Mouse (Mus musculus): ENCODE results near the gene Tcf21. TPM values are rescaled to one million over a fixed set of nuclear protein-coding genes. Genes with fewer than 3 reads are reported as not detected.

Gene Tcf21
- 51.1 and 60.3 TPM in 2 replicates for polyA plus RNA-seq (2012; rRNA removed)

DNA sequence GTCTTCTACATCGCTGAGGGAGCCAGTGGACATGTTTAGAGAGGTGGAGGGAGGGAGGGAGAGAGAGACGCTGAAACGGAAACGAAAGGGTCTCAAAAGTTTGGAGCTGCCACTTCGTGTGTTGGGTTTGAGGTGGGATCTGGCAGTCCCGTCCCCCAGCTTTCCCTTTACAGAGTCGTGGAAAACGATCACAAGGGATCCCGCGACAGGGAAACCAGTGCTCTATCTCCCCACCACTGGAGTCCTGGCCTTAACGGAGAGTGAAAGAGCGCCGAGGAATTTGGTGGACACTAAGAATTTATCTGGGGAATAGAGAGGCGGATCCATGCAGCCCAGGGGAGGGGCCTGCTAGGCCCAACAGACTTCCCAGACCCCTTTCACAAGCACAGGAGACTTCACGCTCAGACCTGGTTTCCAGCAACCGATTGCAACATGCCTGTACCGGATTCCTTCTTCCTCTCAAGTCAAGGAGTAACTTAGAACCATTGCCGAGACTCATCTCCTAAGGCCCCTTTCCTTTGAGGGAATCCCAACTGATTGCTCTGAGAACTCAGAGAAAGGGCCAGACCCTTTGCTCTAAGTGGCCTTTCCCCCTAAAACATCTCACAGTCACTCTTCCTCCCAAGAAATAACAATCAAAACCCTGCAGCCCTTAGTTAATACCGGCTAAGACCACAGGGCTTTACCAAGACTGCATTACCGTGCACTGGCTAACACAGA, at the start of gene Tcf21:
Gene Tcf21, minus strand, starts transcription at position 304 of the 720 bp plus-strand sequence.
- no peak for DNase-seq (ENCODE audit: low read depth, low spot score)
- WGBS, result 14% methylated on average over 20 of the region's 20 CpGs

DNA sequence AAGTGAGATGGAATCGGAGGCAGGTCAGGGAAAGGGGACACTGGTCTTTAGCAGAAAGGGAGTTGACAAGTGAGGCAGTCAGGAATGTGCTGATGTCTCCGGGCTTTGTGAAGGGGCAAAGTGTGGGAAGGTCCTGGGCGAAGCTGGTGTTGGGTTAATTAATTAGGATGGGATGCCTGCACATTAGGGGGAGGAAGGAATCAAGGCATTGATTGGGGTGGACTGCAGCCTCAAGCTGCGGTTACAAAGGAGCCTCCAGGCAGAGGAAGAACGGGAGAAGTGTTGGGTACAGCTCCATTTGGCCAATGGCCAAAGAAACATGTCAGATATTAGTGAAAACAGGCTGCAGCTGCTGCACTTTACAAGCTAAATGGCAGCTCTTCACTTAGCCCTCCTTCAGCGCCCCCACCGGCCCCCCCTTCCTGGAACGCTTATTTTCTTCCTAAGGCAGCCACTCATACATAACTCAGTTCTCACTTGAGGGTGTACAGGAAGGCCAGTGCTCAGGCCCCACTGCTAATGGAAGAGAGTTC, 48.5 kb upstream of the Tcf21 start:
- 42% methylated on average over 8 of the region's 8 CpGs for WGBS
- no peak for DNase-seq (ENCODE audit: low read depth, low spot score)

DNA sequence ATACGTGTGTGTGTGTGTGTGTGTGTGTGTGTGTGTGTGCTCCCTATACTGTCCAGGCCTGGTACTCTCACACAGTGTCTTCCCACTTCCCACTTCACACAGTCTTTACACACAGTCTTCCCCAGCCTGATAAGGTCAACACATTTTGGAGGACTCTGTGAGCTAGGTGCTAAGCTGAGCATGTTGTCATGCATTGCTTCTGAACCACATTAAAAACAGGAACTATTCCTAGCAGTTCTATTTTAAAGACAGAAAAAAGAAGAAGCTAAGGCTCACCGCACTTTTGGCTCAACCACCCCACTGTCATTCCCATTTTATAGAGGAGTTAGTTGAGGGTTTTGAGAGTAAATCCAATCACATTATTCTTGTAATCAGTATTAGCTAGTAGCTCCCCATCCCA, 47.2 kb upstream of the Tcf21 start:
- WGBS, result 71% methylated on average over 2 of the region's 2 CpGs

DNA sequence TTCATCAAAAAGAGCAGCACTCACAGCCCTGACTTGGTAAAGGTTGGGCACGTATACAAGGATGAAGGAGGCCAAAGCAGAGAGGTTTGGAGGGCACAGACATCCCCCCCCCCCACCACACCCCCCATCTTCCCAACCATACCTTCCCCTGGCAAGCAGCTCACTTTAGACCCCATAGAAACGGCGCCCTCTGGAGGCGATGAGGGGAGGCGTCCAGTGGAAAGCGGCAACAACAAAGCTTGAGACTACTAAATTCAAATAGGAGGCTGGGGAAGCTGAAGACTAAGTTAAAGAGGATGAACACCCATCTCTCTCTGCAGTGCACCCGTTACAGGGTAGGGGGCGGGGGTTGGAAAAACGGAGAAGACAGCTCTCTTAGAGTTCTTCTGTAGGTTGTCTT, 38.1 kb upstream of the Tcf21 start:
- no peak for DNase-seq (ENCODE audit: low read depth, low spot score)
- WGBS, result 45% methylated on average over 9 of the region's 9 CpGs

More for the DNA sequence above, 47.2 kb upstream of the Tcf21 start:
- no peak for DNase-seq (ENCODE audit: low read depth, low spot score)

DNA sequence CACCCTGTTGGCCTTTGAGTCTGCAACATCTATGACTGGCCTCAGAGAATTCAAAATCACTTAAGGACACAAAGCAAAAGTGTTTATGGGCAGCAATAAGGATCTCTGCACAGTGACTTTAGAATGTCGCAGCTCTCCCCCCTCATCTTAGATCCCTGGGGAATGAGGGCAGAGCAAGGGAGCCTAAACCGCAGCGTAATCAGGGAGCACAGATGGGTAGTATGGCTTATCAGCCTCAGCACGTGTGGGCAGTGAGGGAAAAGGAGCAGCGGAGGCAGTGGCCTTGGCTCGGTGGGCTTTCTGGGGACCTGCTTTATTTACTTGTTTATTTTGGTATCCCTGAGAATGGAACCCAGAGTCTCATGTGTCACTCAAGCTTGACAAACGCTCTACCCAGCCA, 34.4 kb upstream of the Tcf21 start:
- WGBS, result 54% methylated on average over 7 of the region's 7 CpGs

DNA sequence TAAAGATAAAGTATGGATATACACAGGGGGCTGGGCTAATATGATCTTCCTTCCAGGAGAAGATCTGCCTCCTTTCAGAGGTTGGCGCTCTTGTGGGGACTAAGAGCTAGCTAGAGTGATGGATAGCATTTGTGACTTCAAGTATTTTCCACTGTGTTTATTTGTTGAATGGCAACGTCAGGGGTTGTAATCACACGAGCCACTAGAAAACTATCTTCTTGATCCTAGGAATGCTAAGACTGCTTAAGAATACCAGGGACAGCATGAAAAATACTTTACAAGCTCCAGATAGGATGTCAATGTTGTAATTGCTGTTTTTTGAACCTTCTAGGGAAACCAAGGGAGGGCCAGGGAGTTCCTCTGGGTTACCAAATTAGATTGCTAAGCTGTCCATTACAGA, 25.4 kb upstream of the Tcf21 start:
- DNase-seq (ENCODE audit: low read depth, low spot score), result no peak
- 18% methylated on average over 3 of the region's 3 CpGs for WGBS

More for the DNA sequence above, 34.4 kb upstream of the Tcf21 start:
- no peak for DNase-seq (ENCODE audit: low read depth, low spot score)

DNA sequence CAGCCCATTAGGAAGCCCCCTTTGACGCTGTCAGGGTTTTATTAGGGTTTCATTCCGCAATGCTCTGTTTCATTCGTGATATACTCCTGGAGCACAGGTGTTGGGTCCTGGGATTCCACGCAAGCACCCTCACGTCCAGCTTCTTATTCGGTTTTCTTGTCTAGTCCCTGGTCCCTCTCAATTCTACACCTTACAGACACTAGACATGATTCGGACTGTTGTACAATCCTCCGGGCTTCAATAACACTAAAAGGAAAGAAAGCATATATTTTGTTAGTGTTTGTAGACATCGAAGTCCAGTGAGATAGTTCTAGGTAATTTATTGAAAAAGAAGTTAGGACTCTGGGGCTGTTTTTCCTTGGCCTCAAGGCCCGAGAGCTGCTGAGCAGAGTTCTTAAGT, 24.8 kb upstream of the Tcf21 start:
- 25% methylated on average over 10 of the region's 10 CpGs for WGBS
- DNase-seq (ENCODE audit: low read depth, low spot score), result no peak

DNA sequence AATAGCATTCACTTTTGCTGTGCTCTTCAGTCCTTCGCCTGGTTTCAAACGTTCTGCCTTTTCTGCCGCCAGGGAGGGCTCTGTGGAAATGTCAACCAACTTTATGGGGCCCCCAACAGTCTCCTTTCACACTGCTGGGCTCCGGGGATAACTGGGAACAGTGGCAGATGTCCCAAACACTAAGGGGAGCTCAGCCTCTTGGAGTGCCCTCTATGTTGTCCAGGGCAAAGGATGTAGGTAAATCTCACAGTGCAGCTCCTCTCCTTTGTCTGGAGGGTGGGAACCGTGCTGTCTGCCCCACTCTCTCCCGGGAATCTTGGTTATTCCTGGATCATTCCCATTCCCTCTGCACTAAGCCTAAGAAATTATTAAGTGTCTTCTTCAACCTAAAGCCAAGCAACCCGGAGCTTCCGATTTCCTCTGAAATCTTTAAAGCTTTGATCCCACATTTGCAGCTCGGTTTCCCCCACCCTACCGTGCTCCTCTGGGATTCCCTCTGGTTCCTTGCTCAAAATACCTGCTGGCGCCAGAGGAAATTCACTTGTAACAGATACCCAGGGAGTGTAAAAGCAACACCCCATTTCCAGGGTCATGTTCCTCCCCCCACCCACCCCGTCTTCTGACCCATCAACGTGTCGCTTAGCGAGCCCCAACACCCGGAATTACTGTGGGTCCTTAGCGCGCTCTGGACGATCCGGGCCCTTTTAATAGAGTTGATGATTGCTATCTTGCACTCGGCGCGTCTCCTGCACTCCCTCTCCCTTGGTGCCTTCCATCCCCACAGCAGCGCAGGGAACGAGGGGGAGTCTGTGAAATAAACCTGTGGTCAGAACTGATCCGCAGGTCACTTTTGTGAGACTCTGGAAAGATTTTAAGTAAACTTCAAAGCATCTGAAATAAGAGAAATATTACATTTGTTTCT, 23.7 kb upstream of the Tcf21 start:
- no peak for DNase-seq (ENCODE audit: low read depth, low spot score)
- 9% methylated on average over 26 of the region's 26 CpGs for WGBS

DNA sequence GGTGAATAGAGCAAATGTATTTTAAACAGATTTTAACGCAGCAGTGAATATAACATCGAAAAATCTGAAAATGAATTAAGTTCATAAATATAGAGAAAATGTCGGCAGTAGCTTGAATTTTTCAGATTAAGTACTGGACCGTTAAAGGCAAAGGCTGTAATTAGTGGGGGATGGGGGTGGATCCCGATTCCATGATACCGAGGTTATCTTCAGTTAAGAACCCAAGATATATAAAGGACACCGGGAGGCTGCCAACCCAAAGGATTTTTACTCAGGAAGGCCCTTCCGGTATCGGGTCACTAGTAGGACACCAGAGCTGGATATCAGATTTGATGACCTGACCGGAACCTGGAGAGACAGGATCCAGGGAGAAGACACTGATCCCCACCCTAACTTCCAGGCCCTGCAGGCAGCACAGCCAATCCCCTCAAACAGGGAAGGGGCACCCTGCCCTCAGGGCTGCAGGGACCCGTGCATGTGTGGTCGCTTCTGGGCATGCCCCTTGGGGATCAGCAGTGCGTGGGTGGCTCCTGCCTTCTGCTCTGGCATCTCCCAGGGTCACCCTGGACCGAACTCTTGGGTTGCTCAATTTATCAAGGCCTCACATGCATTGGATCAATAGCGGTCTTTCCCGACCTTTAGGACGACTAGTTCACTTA, 22.9 kb upstream of the Tcf21 start:
- WGBS, result 26% methylated on average over 17 of the region's 17 CpGs
- no peak for DNase-seq (ENCODE audit: low read depth, low spot score)

DNA sequence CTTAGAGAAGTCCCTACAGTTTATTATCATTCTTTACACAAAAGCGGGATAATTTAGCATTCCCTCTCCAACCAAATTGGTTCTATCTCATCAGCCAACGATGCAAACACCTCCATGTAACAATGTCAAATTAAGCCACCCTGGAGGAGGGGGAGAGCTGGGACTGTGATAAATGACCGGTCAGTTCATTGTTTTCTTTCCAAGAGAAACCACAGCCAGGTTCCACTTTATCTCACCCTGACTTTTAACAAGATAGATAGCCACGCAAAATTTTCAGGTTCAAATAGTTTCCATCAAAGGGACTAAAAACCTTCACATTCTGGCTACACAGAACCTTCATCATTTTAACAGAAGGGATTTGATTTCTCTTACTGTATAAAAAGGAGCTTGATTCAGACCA, 22.1 kb upstream of the Tcf21 start:
- no peak for DNase-seq (ENCODE audit: low read depth, low spot score)
- WGBS, result 19% methylated on average over 4 of the region's 4 CpGs

DNA sequence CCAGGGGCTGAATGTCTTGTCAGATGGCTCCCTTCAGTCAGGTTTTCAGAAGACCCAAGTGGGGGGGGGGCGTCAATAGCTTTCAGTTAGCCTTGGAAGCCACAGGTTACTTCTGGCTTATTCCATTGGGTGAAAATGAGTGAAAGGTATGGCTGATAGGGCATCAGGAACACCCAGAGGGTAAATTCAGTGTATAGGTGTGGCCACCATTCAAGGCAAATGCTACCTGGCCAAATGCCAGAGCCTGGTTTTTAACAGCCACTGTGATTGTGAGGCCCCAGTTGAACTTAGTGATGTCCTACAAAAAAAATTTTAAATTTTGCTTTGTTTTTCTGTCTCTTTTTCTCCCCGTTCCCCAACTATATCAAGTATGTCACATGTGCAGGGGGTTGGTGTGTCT, 6.3 kb upstream of the Tcf21 start:
- DNase-seq (ENCODE audit: low read depth, low spot score), result no peak
- 74% methylated on average over 2 of the region's 2 CpGs for WGBS

DNA sequence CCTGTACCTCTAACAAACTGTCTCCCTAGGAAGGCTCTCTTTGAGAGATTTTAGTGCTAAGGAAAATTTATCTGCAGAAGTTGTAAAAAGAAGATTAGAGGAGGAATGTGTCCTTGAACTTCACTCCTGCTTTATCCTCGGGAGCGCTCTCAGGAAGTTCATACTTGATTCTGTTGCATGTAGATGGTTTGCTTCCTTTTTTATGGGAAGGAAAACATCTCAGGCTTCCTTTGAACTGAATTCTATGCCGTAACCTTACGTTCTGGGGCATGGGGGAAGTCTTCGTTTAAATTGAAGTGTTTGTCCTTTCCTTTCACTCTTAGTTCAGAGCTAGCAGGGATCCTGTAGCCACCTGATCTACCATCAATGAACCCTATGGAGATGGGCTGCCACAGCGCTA, 2.9 kb upstream of the Tcf21 start:
- DNase-seq (ENCODE audit: low read depth, low spot score), result no peak
- WGBS, result 15% methylated on average over 6 of the region's 6 CpGs

DNA sequence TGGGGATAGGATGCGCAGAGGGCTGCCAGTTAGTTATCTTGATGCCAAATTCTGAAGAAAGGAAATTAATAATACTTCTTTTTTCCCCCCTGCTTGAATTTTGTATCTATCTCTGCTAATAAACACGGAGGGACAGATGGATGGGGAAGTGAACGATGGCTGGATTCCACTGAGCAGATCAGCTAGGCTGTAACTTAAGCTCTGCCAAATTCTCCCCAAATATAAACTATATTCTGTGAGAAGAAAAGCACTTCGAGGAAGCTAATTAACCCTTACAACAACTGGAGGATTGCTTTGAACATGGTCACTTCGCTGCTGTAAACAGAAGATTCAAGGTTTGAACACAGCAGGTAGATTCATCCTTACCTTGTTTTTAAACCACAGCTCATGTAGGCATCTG, 2.5 kb upstream of the Tcf21 start:
- no peak for DNase-seq (ENCODE audit: low read depth, low spot score)

DNA sequence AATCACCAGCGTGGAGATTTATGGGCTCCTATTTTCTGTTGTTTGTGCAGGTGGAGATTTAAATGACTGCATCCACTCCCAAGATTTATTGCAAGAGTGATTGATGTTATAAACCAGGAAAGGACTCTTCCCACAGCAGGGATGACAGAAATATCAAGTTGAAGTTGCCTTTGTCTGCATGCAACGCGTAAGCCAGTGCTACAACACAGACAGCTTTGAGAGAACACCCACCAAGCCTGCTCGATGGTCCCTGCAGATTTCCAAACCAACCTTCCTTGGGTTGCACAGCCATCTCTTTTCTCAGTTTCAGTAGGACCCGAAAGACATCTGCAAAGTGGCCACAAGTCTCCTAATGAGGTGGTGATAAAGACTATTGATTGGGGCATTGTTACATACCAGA, 1.7 kb upstream of the Tcf21 start:
- no peak for DNase-seq (ENCODE audit: low read depth, low spot score)
- WGBS, result 11% methylated on average over 5 of the region's 5 CpGs

More for the DNA sequence above, 2.5 kb upstream of the Tcf21 start:
- 16% methylated on average over 5 of the region's 5 CpGs for WGBS

DNA sequence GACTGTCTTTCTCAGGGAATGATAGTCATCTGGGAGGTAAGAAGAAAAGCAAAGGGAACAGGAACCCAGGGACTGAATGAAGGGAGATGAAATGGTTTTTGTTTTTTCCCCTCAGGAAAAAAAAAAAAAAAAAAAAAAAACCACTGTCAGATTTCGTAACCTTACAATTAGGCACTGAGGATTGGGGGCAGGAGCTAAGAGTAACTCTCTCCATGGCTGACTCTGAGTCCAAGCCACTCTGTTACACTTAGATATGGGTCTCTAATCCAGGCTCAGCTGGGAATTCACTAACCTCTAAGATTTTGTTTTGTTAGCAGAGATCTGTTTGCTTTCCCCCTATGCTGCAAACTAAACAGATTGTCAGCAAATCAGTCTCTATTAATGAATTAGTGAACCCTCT, 1.3 kb upstream of the Tcf21 start:
- WGBS, result 24% methylated on average over 1 of the region's 1 CpGs
- DNase-seq (ENCODE audit: low read depth, low spot score), result no peak

DNA sequence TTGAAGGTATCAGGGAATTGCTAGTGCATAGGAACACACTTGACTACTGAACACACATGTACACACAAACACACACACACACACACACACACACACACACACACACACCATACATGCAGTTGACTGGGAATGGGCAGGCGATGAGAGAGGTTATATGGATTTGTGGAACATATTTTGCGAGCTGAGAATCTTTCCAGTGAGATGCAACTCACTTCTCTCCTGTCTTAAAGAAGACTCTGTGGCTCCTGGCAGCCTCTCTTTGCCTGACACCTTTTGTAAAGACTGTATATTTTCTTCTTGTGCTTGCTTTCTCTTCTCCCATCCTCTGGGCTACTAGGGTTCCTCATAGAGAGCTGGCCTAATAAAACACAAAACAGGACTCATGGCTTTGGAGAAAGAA, 867 bp upstream of the Tcf21 start:
- DNase-seq (ENCODE audit: low read depth, low spot score), result no peak
- 32% methylated on average over 2 of the region's 2 CpGs for WGBS

DNA sequence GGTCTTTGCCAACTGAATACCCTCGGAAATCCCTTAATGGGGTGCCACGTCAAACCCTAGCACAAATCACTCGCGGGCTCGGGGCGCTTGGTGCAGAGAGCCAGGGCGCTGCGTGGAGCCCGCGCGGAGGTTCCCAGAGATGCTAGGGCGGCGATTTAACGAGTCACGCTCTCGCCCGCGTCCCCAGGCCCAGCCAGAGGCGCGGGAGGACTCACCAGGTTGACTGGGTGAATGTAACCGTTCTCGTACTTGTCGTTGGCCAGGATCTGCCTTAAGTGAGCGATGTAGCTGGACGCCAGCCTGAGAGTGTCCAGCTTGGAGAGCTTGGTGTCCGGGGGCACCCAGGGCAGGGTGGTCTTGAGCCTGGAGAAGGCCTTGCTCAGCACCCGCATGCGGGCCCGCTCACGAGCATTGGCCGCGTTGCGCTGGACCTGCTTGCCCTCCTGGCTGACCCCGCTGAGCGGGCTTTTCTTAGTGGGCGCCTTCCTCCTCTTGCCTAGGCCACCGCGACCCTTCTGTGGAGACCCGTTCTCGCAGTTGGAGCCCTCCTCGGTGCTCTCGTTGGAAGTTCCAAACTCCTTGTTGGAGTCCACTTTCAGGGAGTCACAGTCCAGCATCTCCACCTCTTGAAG, 619 bp downstream of the Tcf21 start:
- DNase-seq (ENCODE audit: low read depth, low spot score), result no peak
- WGBS, result 5% methylated on average over 42 of the region's 42 CpGs

DNA sequence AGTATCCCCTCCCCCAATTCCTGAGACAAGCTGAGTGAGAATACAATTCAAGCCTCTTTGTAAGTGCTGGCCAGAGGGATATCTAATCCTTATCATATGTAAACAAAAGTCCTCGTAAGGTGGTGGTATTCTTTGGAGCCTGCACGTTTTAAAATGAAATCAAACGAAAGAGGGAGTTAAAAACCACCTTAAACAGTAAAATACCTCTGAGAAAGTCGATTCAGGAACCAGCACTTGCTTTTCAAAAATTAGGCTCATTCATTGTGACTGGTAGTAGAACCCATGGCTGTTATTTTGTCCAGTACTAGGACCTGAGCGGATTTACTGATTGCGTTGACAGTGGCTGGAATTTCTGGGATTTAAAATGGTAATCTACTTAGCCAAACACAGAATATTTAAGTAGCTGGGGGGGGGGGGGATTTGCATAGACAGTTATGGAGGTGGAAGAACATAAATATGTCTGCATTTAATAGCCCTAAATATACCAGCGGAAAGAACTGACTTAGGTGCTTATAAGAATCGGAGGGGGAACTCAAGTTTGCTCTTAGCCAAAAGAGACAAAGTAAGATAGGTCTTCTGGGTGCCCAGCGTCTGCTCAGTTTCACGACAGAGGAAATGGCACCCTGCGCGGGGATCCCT, 1.3 kb downstream of the Tcf21 start:
- DNase-seq (ENCODE audit: low read depth, low spot score), result no peak
- WGBS, result 6% methylated on average over 12 of the region's 12 CpGs

DNA sequence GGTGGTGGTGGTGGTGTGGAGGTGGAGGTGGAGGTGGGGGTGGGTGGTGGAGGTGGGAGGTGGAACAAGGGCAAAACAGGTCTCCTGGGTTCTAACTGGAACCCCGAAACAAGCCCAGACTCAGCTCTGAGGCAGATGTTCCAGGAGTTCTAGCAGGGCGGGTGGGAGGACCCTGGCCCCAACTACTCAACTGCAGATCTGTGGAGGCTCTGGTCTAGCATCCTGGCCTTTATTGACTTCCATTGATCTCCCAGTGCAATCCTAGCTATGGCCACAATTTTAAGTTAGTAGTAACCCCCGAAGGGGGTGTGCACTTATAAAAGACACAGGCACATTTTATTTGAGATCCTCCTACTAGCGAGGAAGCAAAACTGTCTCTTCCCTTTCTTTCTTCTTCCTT, 2.0 kb downstream of the Tcf21 start:
- WGBS, result 14% methylated on average over 4 of the region's 4 CpGs
- no peak for DNase-seq (ENCODE audit: low read depth, low spot score)
